Mouse (Mus musculus) small intestine, adult 2 months (tissue): ENCODE measurements around the gene Rsph3b. TPM values are rescaled to one million over a fixed set of nuclear protein-coding genes. Genes with fewer than 3 reads are reported as not detected.

Experiments
- H3K27ac ChIP-seq: fragments of 200-500 bp; 2 replicates; pipeline ENCODE4 v1.5.1; 2012; ENCODE audit warnings: low read depth, low read length, control low read depth, inconsistent platforms; ENCODE audit not compliant: insufficient read depth
- H3K27me3 ChIP-seq: fragments of 200-500 bp; 2 replicates; pipeline ENCODE4 v1.6.1; 2012; ENCODE audit warnings: mild to moderate bottlenecking, moderate library complexity, low read length, inconsistent platforms; ENCODE audit not compliant: control insufficient read depth, insufficient read depth
- H3K36me3 ChIP-seq: fragments of 200-500 bp; 2 replicates; pipeline ENCODE4 v1.6.1; 2012; ENCODE audit warnings: mild to moderate bottlenecking, low read length, control low read depth, inconsistent platforms; ENCODE audit not compliant: control insufficient read depth, insufficient read depth
- H3K4me1 ChIP-seq: fragments of 200-500 bp; 2 replicates; pipeline ENCODE4 v1.6.1; 2012; ENCODE audit warnings: low read length, inconsistent platforms, mixed read lengths; ENCODE audit not compliant: control insufficient read depth, insufficient read depth, insufficient read length
- H3K4me3 ChIP-seq: fragments of 200-500 bp; 2 replicates; pipeline ENCODE4 v1.5.1; 2012; ENCODE audit warnings: low read depth, mild to moderate bottlenecking, control low read depth, inconsistent platforms, low read length, moderate library complexity
- CTCF ChIP-seq: fragments of 200-500 bp; IDR thresholded peaks from 2 replicates; pipeline ENCODE4 v1.5.1; 2012; ENCODE audit warnings: low read depth, mild to moderate bottlenecking, control low read depth, inconsistent platforms, low read length, moderate library complexity, mixed read lengths; ENCODE audit not compliant: insufficient replicate concordance, insufficient read length; ENCODE audit errors: extremely low read depth
- POLR2A ChIP-seq: fragments of 200-500 bp; IDR thresholded peaks from 2 replicates; pipeline ENCODE4 v1.6.1; 2012; ENCODE audit warnings: low read depth, mild to moderate bottlenecking, control low read depth, inconsistent platforms, low read length, moderate library complexity
- WGBS: fragments of 180-500 bp; shearing (Covaris S2); methylation state at CpG from one replicate; pipeline ENCODE4 v1.1.7; 2018; 5-methylcytosine and 5-hydroxymethylcytosine counted together
- polyA plus RNA-seq: library from polyadenylated mRNA; depleted of rRNA; stranded (reverse); fragments of >200 nt; gene quantifications from 2 replicates; pipeline ENCODE4 v1.2.3, GENCODE M21; 2012; rRNA removed

The Rsph3b gene
- polyA plus RNA-seq, 1 experiment, result 33.4 TPM

GRCm38 (mm10) chr17:6861181-6862039 lies 87.1 kb downstream of the Rsph3b start:
- 9% methylated on average over 28 of the region's 28 CpGs for WGBS
- TF ChIP-seq CTCF (no peak), POLR2A (no peak; the same call in 1 of the 2 replicates)
- peaks cover 23% of the 10 kb centered on the region; the same call in 1 of the 2 replicates for H3K4me1 ChIP-seq
- H3K27me3 ChIP-seq, result no peaks in the 10 kb centered on the region
- H3K4me3 ChIP-seq, result peak overlapping the region; percentile 76
- H3K36me3 ChIP-seq, result no peaks in the 10 kb centered on the region
- peak overlapping the region; percentile 100 for H3K27ac ChIP-seq

GRCm38 (mm10) chr17:6860491-6860897 lies 88.0 kb downstream of the Rsph3b start:
- Histone ChIP-seq H3K27me3 (no peaks in the 10 kb centered on the region), H3K27ac (peak overlapping the region; percentile 100), H3K4me1 (peaks cover 23% of the 10 kb centered on the region; the same call in 1 of the 2 replicates), H3K4me3 (peak overlapping the region; percentile 38), H3K36me3 (no peaks in the 10 kb centered on the region)
- TF ChIP-seq POLR2A (no peak), CTCF (no peak)
- WGBS, result 26% methylated on average over 12 of the region's 12 CpGs

DNA sequence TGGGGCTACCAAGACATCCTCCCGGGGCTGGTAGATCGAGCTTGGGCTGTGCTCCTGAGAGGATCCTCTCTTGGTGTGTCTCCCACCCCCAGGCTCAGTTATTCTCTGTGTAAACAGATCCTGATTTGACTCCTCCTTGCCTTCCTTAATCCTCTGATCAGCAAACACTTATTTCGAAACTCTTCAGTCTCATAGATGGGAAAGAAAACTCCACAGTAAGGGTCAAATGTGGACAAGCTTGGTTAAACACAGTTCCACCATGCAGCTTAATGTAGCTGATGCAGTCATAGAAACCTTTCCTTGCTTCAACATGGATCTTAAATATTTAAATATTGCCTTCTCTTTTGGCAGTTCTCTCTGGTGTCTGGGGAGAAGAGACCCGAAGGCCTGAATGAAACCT lies 88.4 kb downstream of the Rsph3b start:
- no peak for TF ChIP-seq CTCF
- TF ChIP-seq POLR2A, result no peak
- no peak overlapping the region for H3K4me3 ChIP-seq
- no peaks in the 10 kb centered on the region for H3K36me3 ChIP-seq
- peaks cover 23% of the 10 kb centered on the region; the same call in 1 of the 2 replicates for H3K4me1 ChIP-seq
- peak overlapping the region; percentile 48 for H3K27ac ChIP-seq
- no peaks in the 10 kb centered on the region for H3K27me3 ChIP-seq
- 27% methylated on average over 4 of the region's 4 CpGs for WGBS

Other genes with a start within 250 kb of the Rsph3b start
- gene Ezr, start 165.9 kb downstream of the Rsph3b start, polyA plus RNA-seq, result 95.0 and 368 TPM in 2 replicates
- 4.0 and 5.4 TPM in 2 replicates for gene Tagap1, start 12.5 kb upstream of the Rsph3b start, polyA plus RNA-seq
- gene Rnaset2b, start 22.0 kb upstream of the Rsph3b start, polyA plus RNA-seq, result 55.4 and 58.7 TPM in 2 replicates
- 0.63 TPM in 1 of 2 replicates, not detected in the other for gene Gm49721, start 30.2 kb upstream of the Rsph3b start, polyA plus RNA-seq
- gene Gm1604a, start 76.9 kb upstream of the Rsph3b start, polyA plus RNA-seq, result not detected in 2 replicates
- 1.8 and 2.1 TPM in 2 replicates for gene Rps6ka2, start 221.4 kb upstream of the Rsph3b start, polyA plus RNA-seq